Mouse (Mus musculus) Patski (cell line): ENCODE data around the gene Galnt6. TPM values are rescaled to one million over a fixed set of nuclear protein-coding genes. Genes with fewer than 3 reads are reported as not detected.

ENCODE experiments used
- ATAC-seq: fragments of 100-300 bp; one replicate; pipeline ENCODE4 v1.8.0; 2021
- CTCF ChIA-PET: fragments of 350-600 bp; sonication (Branson Sonifier 250); formaldehyde crosslinking; loops from one replicate; lab custom pipeline; 2022; ENCODE audit warnings: inconsistent platforms; lab: Charles Lee
- POLR2A ChIA-PET: fragments of 350-600 bp; sonication (Branson Sonifier 250); formaldehyde crosslinking; loops from one replicate; lab custom pipeline; 2022; ENCODE audit warnings: antibody characterized with exemption, inconsistent platforms; lab: Charles Lee
- DNase-seq: peaks from one replicate; pipeline ENCODE4 v3.0.0-alpha.2; 2011; ENCODE audit warnings: low read depth, low spot score
- H3K27me3 ChIP-seq: fragments of 371-371 bp; one replicate; pipeline ENCODE4 v1.5.1; 2021
- CTCF ChIP-seq: fragments of 100-300 bp; IDR thresholded peaks from one replicate; pipeline ENCODE4 v1.5.1; 2021
- in situ Hi-C: fragments of 300-500 bp; cut with MboI; formaldehyde crosslinking; loops from 3 replicates; pipeline ENCODE4 v1.11.1; 2018; ENCODE audit warnings: low pct_unique_long_range_greater_than_20kb, mixed read lengths
- polyA plus RNA-seq: library from polyadenylated mRNA; unstranded; gene quantifications from one replicate; pipeline ENCODE4 v1.2.3, GENCODE M21; 2021

Gene Galnt6
- polyA plus RNA-seq, 1 experiment from 2014 or later = 0.03 TPM

DNA sequence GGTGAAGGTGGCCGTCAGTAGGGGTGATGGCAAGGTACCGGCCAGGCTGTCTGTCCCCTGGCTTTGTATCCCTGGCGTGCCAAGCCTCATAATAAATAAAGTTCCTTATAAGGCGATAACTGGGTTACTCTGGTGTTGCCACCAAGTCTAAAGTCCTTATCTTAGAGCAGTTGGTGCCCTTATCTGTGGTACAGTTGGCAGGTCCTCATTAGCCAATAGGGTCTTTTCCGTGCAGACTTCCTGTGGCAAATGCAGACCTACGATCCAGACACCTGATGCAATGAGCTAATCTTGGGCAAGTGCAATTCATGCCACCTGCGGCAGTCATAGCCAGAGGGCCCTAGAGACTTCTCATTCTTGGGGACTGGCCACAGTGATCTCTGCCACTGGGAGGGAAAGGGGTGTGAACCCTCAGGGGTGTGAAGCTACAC is 9.2 kb upstream of the Galnt6 start:
- TF ChIP-seq CTCF = no peak
- ChIA-PET CTCF (interaction anchor here (1.2 kb wide), 1 partner anchor 21 kb away, joined by 3 read pairs; no protein-coding TSS in a partner anchor), POLR2A (no interaction called here)
- ATAC-seq (no peak), DNase-seq (no peak)
- H3K27me3 ChIP-seq = peaks cover 12% of the 10 kb centered on the region
- in situ Hi-C loops = no loop called here

DNA sequence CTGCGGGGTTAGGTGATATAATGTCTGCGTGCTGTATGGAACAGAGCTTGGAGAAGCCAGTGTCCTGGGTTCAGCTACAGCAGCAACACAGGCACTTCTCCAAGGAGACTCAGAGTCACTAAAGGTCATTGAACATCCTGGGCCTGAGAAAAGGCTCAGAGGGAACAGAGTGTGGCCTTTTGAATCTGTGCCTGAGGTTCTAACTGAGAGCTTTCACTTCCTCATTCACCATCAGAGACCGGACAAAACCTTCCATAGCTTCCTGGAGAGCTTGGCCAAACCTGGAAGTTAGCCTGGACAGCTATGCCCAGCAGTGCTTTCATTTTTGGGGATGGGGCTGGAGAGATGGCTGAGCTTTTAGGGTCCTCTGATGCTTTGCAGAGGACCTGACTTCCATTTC is 8.5 kb upstream of the Galnt6 start:
- peaks cover 12% of the 10 kb centered on the region for H3K27me3 ChIP-seq
- TF ChIP-seq CTCF = no peak
- DNase-seq (no peak), ATAC-seq (no peak)
- in situ Hi-C loops = no loop called here
- ChIA-PET POLR2A (no interaction called here), CTCF (interaction anchor here (1.2 kb wide), 1 partner anchor 20 kb away, joined by 3 read pairs; no protein-coding TSS in a partner anchor)

DNA sequence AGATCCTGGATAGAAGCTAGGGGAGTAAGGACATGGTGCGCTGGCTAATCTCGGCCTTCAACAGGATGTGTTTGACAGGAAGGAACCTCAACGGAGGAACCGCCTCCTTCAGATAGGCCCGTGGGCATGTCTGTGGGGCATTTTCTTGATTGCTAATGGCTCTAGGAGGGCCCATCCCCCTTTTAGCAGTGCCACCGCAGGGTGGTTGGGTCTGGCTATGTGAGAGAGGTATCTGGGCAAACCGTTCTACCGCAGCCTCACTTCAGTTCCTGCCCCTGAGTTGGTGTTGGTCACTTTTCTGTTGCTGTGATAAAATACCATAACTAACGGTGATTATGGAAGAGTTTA is 6.8 kb upstream of the Galnt6 start:
- TF ChIP-seq CTCF = no peak
- H3K27me3 ChIP-seq = peaks cover under 1% of the 10 kb centered on the region
- in situ Hi-C loops = no loop called here
- ATAC-seq = no peak
- no peak for DNase-seq
- ChIA-PET POLR2A (no interaction called here), CTCF (no interaction called here)

DNA sequence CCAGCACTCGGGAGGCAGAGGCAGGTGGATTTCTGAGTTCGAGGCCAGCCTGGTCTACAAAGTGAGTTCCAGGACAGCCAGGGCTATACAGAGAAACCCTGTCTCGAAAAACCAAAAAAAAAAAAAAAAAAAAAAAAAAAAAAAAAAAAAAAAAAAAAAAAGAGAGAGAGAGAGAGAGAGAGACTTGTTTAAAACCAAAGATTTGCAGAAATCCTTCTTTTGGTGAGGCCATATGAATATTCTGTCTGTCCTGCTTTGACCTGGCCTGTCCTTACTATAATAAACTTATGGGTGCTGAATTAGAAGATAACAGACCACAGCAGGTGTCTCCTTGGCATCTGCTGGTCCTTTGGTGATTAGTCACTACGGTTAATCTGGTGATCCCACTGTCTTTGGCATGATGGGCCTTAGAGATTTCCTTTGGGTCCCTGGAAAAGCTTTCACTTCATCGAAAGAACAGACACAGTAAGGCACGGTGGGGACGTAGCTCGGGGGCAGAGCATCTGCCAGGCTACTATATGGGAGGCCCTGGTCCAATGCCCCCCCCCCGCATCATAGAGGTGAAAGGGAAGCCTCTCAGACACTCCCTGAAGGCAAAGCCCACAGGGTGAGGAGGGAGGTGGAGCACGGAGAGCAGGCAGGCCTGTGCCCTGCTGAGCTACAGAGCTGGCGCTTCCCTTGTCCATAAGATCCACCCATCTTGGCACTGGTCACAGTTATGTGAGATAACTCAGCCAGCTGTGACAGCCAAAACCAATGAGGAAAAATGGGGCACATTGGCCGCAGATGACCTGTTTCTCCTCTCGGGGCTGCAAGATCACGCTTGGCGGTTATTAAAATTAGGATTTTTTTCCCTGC is 6.1 kb upstream of the Galnt6 start:
- DNase-seq (no peak), ATAC-seq (no peak)
- no peak for TF ChIP-seq CTCF
- ChIA-PET CTCF (no interaction called here), POLR2A (interaction anchor here (0.6 kb wide), 1 partner anchor 52 kb away, joined by 3 read pairs; no protein-coding TSS in a partner anchor)
- H3K27me3 ChIP-seq = no peaks in the 10 kb centered on the region
- in situ Hi-C loops = no loop called here

DNA sequence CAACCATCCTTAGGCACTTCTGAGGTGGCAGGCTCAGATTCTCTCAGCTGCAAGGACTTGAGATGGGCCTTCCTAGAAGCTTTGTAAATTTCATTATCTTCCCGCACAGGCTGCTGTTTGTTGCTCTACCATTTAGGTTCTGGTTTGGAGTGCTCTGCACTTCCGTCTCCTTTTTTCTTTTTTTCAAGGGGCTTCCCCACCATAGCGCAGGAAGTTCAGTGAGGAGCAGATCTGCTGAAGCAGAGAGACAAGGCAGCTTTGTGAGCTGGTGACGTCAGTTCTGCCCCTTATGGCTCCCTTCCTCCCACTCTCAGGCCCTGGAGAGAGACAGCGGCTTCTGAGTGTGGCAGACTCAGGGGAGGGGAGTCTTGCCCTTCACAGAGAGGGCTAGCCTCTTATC is 3.4 kb upstream of the Galnt6 start:
- ChIA-PET CTCF (no interaction called here), POLR2A (no interaction called here)
- H3K27me3 ChIP-seq = peaks cover 6% of the 10 kb centered on the region
- ATAC-seq (no peak), DNase-seq (no peak)
- in situ Hi-C loops = no loop called here
- TF ChIP-seq CTCF = no peak

DNA sequence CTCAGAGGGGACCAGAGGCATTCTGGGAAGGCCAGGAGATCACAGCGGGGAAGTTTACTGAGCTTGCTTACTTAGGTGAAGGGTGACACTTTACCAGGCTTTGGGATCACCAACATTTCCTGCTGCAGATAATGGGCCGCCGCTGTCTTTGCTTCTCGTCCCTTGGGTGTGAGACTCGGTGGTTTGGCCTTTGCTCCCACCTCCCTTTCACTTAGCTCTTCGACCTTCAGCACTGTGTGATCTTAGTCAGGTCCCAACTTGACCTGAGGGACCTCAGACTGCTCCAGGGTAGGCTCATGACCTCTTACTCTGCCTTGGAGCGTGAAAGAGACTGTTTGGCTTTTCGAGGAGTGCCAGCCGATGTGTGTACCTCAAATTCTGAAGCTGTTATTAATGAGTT is 1.9 kb upstream of the Galnt6 start:
- ChIA-PET POLR2A (no interaction called here), CTCF (interaction anchor here (1.0 to 1.3 kb wide), 2 partner anchors 10 to 30 kb away, joined by 3 read pairs; partner anchors contain the start of gene Slc4a8)
- in situ Hi-C loops = no loop called here
- peaks cover 6% of the 10 kb centered on the region for H3K27me3 ChIP-seq
- TF ChIP-seq CTCF = no peak
- no peak for DNase-seq
- ATAC-seq = no peak

DNA sequence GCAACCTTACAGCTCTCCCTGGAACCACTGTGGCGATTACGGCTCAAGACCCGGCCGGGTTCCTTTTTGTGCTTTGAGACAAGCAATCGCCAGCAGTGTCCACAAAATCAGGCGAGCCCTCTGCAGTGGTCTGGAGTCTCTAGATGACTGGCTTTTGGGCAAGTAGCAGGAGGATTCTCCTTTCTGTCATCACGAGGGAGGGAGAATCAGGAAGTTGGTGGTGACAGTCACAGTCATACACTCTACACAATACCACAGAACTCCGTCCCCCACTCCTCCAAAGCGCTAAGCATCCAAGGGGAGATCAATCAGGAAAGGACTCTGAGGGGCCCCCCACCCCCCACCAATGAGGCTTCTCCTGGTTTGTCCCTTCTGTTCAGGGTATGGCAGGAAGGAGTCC is 590 bp downstream of the Galnt6 start:
- POLR2A ChIA-PET = no interaction called here
- in situ Hi-C loops = no loop called here
- DNase-seq (no peak), ATAC-seq (no peak)
- TF ChIP-seq CTCF = no peak
- peaks cover 6% of the 10 kb centered on the region for H3K27me3 ChIP-seq
- CTCF ChIA-PET = no interaction called here

DNA sequence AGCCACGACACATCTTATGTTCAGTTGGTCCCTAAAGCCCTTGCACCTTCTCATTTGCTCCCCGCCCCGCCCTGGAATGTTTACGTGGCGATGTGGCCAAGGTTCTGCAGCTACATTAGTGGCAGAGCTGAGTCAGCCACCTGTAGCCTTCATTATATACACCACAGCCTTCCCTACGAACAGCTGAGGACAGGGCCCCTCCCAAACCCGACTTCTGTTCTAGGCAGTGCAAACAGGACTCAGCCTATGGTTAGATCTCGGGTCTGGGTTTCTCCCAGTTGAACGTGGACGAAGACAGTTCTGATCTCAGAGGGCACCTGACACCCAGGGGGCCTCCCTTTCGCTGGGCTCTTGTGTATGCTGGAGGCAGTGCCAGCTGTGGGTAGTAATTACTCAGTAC is 1.3 kb downstream of the Galnt6 start:
- ChIA-PET POLR2A (no interaction called here), CTCF (no interaction called here)
- TF ChIP-seq CTCF = no peak
- DNase-seq (no peak), ATAC-seq (no peak)
- in situ Hi-C loops = no loop called here
- peaks cover 6% of the 10 kb centered on the region for H3K27me3 ChIP-seq

DNA sequence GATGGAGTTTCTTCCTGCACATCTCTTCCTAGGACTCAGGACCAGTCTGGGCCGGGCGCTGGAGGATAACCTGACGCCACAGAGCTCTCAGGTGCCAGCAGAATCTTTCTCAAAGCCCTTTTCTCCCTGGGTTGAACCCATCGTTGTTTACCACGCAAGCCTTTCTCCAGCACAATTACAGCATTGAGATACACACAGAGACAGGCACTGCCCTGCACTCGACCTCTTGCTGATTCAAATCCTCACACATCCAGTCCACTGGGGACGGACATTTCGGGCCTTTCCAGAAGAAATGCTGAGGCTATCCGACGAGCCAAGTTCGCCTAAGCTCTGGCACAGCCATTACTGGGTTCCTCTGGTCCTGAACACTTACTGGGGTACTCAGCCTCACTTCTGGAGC is 2.5 kb downstream of the Galnt6 start:
- ATAC-seq (no peak), DNase-seq (no peak)
- peaks cover 6% of the 10 kb centered on the region for H3K27me3 ChIP-seq
- ChIA-PET CTCF (no interaction called here), POLR2A (no interaction called here)
- in situ Hi-C loops = no loop called here
- no peak for TF ChIP-seq CTCF

DNA sequence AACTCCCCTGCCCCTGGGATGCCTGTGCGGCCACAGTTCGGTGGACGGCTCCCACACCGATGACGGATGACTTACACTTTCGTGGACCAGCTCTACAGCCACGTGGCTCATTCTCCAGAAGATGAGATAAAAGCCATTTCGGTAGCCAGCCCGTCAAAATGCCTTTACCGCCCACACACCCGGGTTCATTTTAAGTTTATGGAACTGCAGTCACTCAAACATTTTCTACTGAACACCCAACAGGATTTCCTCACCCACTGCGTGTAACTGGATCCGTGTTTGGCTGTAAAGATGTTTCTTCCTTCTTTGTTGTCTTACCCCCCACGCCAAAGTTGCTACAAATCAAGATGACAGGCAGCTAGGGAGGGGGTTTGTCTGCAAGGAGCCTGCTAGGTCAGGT is 5.7 kb downstream of the Galnt6 start:
- ChIA-PET POLR2A (interaction anchor here (0.6 kb wide), 1 partner anchor 44 kb away, joined by 3 read pairs; no protein-coding TSS in a partner anchor), CTCF (no interaction called here)
- H3K27me3 ChIP-seq = no peaks in the 10 kb centered on the region
- in situ Hi-C loops = no loop called here
- DNase-seq (no peak), ATAC-seq (no peak)
- no peak for TF ChIP-seq CTCF

DNA sequence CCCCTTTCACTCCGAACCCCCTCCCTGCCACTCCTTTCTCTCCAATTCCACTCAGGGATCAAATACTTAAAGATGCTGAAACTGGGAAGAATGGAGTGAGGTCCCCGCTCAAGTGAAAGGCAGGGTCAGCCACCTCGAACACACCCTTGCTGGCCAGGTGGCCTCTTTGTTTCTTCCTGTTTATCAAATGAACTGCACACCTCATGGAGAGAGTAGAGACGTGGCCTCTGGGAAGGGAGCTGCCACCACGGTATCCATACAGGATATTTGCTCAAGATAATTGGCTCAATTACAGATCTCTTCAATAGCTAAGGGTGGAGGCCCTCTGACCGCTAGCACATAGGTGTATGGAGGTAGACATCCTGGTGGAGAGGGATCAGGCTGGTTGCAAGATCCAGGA is 6.6 kb downstream of the Galnt6 start:
- ChIA-PET CTCF (interaction anchor here (1.5 kb wide), 1 partner anchor 43 kb away, joined by 3 read pairs; no protein-coding TSS in a partner anchor), POLR2A (no interaction called here)
- ATAC-seq = no peak
- no peak for TF ChIP-seq CTCF
- no peaks in the 10 kb centered on the region for H3K27me3 ChIP-seq
- in situ Hi-C loops = no loop called here
- DNase-seq = no peak
